Mouse (Mus musculus) hindbrain, postnatal 0 days (tissue): ENCODE measurements around the gene Csad. TPM values are rescaled to one million over a fixed set of nuclear protein-coding genes. Genes with fewer than 3 reads are reported as not detected.

Experiments used
- ATAC-seq: fragments of 200-750 bp; cut with Nextera tagmentation; 2 replicates; pipeline ENCODE4 v1.8.0; 2017; ENCODE audit warnings: mild to moderate bottlenecking, moderate TSS enrichment, moderate library complexity
- DNase-seq: peaks from one replicate; pipeline ENCODE4 v3.0.0-alpha.2; 2015; ENCODE audit warnings: low spot score
- H3K27ac ChIP-seq: fragments of 300-500 bp; sonication (generic); 2 replicates; pipeline ENCODE4 v1.5.1; 2014; ENCODE audit warnings: mild to moderate bottlenecking
- H3K27me3 ChIP-seq: fragments of 300-500 bp; sonication (generic); 2 replicates; pipeline ENCODE4 v1.6.1; 2014; ENCODE audit warnings: low read length, mixed read lengths; ENCODE audit not compliant: insufficient read depth
- H3K36me3 ChIP-seq: fragments of 300-500 bp; sonication (generic); 2 replicates; pipeline ENCODE4 v1.6.1; 2014; ENCODE audit warnings: low read length, mixed read lengths; ENCODE audit not compliant: insufficient read depth
- H3K4me1 ChIP-seq: fragments of 300-500 bp; sonication (generic); 2 replicates; pipeline ENCODE4 v1.6.1; 2014; ENCODE audit warnings: antibody characterized with exemption, low read length, mixed read lengths; ENCODE audit not compliant: insufficient read depth
- H3K4me2 ChIP-seq: fragments of 300-500 bp; sonication (generic); 2 replicates; pipeline ENCODE4 v1.6.1; 2014; ENCODE audit warnings: low read depth, mild to moderate bottlenecking, low read length, moderate library complexity, mixed read lengths
- H3K4me3 ChIP-seq: fragments of 300-500 bp; sonication (generic); 2 replicates; pipeline ENCODE4 v1.5.1; 2014; ENCODE audit warnings: low read length
- H3K9ac ChIP-seq: fragments of 300-500 bp; sonication (generic); replicated peaks from 2 replicates; pipeline ENCODE4 v1.6.1; 2014; ENCODE audit warnings: mild to moderate bottlenecking, low read length, moderate library complexity, mixed read lengths
- H3K9me3 ChIP-seq: fragments of 300-500 bp; sonication (generic); 2 replicates; pipeline ENCODE4 v1.6.1; 2016; ENCODE audit warnings: low read length, mixed read lengths
- CTCF ChIP-seq: IDR thresholded peaks from 2 replicates; pipeline ENCODE4 v1.5.1; 2016; ENCODE audit warnings: antibody characterized with exemption, control low read depth, low read depth
- WGBS: fragments of 180-500 bp; shearing (Covaris S2); extraction: QIAGEN DNeasy Blood & Tissue Kit; methylation state at CpG from one replicate; pipeline ENCODE4 v1.1.7; 2014; 5-methylcytosine and 5-hydroxymethylcytosine counted together
- polyA plus RNA-seq: library from polyadenylated mRNA; unstranded; fragments of >200 nt; fragmentation: Nextera tagmentation; extraction: Ambion mirVana; gene quantifications from 2 replicates; pipeline ENCODE4 v1.2.1, GENCODE M21; 2015
- total RNA-seq: library from RNA; depleted of rRNA; stranded (reverse); fragments of >200 nt; gene quantifications from 2 replicates; pipeline ENCODE4 v1.2.3, GENCODE M21; 2014

The Csad gene
- total and polyA plus RNA-seq, 2 experiments from 2014 or later: 41.8 to 67.2 TPM

DNA sequence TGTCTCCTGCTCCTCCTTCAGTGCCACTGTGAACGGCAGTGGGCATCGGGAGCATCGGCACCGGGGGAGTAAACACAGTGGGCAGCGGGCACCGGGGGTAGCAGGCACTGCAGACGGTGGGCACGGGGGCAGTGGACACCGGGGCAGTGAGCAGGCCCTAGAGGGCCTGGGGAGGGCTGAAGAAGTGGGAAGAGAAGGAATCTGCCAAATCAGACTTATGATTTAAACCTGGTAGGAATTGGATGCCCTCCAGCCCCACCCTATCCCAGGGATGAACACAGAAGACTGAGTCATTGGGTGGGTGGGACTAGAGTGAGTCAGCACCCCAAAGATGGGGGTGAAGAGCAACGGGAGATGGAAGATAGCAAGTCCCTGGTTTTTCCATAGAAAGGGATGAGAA, 59.2 kb downstream of the Csad start:
- 81% methylated on average over 10 of the region's 10 CpGs for WGBS
- ATAC-seq (no peak), DNase-seq (no peak)
- no peaks in the 10 kb centered on the region for H3K9me3 ChIP-seq
- H3K27me3 ChIP-seq: peaks cover 4% of the 10 kb centered on the region; the same call in 1 of the 2 replicates
- no peak overlapping the region for H3K27ac ChIP-seq
- no peaks in the 10 kb centered on the region for H3K4me1 ChIP-seq
- H3K9ac ChIP-seq: no peak overlapping the region
- TF ChIP-seq CTCF: no peak
- no peaks in the 10 kb centered on the region for H3K36me3 ChIP-seq
- no peak overlapping the region for H3K4me2 ChIP-seq
- no peak overlapping the region for H3K4me3 ChIP-seq

DNA sequence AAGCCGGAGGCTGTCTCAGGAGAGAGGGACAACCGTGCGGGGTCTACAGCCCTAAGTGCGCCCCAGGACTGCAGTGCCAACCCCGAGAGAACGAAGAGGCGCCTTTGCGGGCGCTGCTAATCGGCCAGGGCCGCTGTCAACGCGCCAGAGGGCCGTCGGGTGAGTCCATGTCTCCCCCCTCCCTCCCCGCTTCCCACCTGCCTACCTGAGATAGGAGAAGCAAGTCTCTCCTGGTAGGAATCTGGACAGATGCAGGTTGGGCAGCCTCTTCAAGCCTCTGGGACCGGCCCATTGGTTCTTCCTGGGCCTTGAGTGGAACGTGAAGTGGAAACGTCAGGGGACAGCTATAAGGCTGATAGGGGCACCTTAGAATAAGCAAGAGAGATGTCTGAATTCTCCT, 59.8 kb downstream of the Csad start:
- Histone ChIP-seq H3K4me2 (peak overlapping the region; percentile 19; the same call in 1 of the 2 replicates), H3K4me1 (no peaks in the 10 kb centered on the region), H3K9me3 (no peaks in the 10 kb centered on the region), H3K4me3 (peak overlapping the region; percentile 10; the same call in 1 of the 2 replicates), H3K9ac (no peak overlapping the region), H3K36me3 (no peaks in the 10 kb centered on the region), H3K27ac (no peak overlapping the region), H3K27me3 (peaks cover 4% of the 10 kb centered on the region; the same call in 1 of the 2 replicates)
- DNase-seq: no peak
- no peak for TF ChIP-seq CTCF
- ATAC-seq: no peak
- WGBS: 16% methylated on average over 18 of the region's 19 CpGs

DNA sequence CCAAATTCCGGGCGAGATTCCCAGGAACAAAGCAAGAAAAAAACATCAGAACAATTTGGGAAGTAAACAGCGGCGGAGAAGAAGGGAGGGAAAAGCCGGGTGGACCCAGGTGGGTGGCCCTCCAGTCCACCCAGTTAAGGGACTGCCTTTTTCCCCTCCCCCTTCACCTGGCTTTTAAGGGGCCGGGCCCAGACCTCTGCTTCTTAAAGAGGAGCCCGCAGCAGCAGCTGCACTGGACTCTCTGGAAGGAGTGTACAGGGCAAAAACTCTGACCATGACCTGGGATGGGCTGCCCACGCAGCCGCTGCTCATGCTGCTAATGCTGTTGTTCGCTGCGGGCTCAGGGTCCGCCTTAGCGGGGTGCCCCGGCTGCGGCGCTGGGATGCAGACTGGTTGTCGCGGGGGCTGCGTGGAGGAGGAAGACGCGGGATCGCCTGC, 60.2 kb downstream of the Csad start, which contains the start of gene Igfbp6:
Gene Igfbp6, plus strand, starts transcription at position 89 of the 438 bp plus-strand sequence.
- peak within 1 kb of the TSS; percentile 10; the same call in 1 of the 2 replicates for H3K4me3 ChIP-seq
- H3K9me3 ChIP-seq: no peaks in the 10 kb centered on the region
- 9% methylated on average over 22 of the region's 22 CpGs for WGBS
- H3K4me1 ChIP-seq: no peaks in the 10 kb centered on the region
- ATAC-seq (no peak), DNase-seq (no peak)
- H3K9ac ChIP-seq: no peak within 1 kb of the TSS
- no peak for TF ChIP-seq CTCF
- H3K4me2 ChIP-seq: peak within 1 kb of the TSS; percentile 19; the same call in 1 of the 2 replicates
- H3K36me3 ChIP-seq: no peaks in the 10 kb centered on the region
- peaks cover 4% of the 10 kb centered on the region; the same call in 1 of the 2 replicates for H3K27me3 ChIP-seq
- H3K27ac ChIP-seq: no peak within 1 kb of the TSS

DNA sequence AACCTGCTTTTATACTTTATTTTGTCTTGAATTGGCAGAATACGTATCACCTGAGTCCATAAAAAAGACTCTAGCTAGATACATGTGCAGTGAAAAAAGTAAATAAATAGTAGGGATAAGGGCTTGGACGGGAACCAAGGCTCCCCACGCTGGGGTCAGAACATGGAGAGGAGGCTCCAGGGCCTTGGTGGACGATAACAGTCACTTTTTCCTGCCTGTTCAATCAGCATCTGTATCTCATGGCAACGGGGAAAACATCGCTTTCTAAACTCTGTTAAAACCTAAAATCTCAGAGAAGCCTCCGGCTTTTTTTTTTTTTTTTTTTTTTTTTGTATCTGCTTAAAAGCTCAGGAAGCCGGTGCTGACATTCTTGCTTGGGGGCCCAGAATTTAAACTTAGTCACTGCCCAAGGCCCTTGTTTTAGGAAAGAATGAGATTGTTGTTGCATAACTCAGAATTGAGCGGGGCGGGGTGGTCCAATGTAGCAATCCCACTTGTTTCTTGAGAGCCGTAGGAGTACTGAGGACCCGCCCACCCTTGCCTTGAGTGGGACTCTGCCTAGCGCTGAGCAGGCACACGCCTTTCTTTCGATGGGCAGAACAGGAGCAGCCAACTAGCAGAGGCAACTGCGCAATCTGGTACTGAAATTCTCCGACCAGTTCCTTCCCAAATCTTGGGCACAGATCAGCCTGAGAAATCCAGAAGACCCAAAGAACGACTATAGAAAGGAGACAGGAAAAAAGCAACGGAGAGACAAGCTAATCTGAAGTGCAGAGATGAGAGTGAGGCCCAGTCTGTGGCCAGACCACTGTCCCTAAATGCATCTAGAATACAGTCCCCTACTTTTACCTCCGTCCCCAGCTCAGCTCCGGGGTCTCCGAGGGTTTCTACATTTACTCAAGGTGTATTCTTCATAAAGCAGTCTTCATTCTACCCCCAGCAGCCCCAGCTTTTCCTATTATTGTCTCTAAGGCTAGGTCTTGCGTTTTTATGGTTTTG, 61.3 kb downstream of the Csad start:
- H3K9me3 ChIP-seq: no peaks in the 10 kb centered on the region
- H3K9ac ChIP-seq: no peak overlapping the region
- no peaks in the 10 kb centered on the region for H3K36me3 ChIP-seq
- H3K4me3 ChIP-seq: no peak overlapping the region
- no peak for TF ChIP-seq CTCF
- no peaks in the 10 kb centered on the region for H3K4me1 ChIP-seq
- 57% methylated on average over 23 of the region's 23 CpGs for WGBS
- DNase-seq (no peak), ATAC-seq (no peak)
- peaks cover 4% of the 10 kb centered on the region; the same call in 1 of the 2 replicates for H3K27me3 ChIP-seq
- H3K27ac ChIP-seq: no peak overlapping the region
- no peak overlapping the region for H3K4me2 ChIP-seq

DNA sequence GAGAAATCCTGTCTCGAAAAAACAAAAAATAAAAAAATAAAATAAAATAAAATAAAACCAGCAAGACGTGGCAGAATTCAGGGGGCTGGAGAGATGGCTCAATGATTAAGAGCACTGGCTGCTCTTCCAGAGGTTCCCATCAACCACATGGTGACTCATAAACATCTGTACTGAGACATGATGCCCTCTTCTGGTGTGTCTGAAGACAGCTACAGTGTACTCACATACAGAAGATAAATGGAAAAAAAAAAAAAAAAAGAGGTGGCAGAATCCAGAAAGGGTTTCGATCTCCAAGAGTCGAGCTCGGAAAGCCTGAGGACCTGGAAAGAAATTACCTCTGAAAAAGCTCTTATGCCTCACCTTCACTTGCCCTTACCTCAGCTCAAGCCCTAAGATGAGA, 63.4 kb downstream of the Csad start:
- DNase-seq (no peak), ATAC-seq (no peak)
- H3K27ac ChIP-seq: no peak overlapping the region
- H3K4me2 ChIP-seq: no peak overlapping the region
- H3K9me3 ChIP-seq: no peaks in the 10 kb centered on the region
- no peak overlapping the region for H3K4me3 ChIP-seq
- no peak overlapping the region for H3K9ac ChIP-seq
- no peaks in the 10 kb centered on the region for H3K36me3 ChIP-seq
- 88% methylated on average over 5 of the region's 5 CpGs for WGBS
- H3K27me3 ChIP-seq: peaks cover 3% of the 10 kb centered on the region; the same call in 1 of the 2 replicates
- no peak for TF ChIP-seq CTCF
- peaks cover 6% of the 10 kb centered on the region; the same call in 1 of the 2 replicates for H3K4me1 ChIP-seq

DNA sequence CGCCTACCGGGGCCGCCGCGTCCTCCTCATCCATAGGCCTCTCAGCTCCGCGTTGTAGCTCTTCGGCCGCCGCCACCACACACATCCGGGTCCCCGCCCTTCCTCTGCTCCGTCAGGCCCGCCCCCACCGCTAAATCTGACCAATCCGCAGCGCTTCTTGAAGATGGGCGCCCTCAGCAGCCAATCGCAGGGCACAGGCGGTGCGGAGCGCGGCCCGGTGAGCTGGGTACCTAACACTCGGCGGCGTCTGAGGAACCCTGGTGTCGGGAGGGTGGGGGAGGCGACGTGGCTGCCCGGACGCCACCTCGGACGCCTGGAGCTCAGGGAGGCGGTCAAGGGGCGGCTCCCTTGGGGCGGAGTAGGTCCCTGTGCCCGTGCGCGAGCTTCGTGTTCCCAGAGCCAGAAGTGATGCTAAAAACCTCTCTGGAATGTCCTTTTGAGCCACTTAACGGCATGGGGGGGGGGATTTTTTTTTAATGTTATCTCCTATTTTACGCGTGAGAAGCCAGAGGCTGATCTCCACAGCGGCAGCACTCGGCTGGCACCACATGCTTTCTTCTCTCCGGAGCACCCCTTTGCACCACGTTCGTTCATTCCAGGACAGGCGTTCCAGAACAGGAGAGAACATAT, 68.3 kb downstream of the Csad start, which contains the start of gene Spryd3:
Gene Spryd3, minus strand, starts transcription at position 106 of the 630 bp plus-strand sequence.
- under 1% methylated on average over 50 of the region's 50 CpGs for WGBS
- DNase-seq: peak; percentile 97
- TF ChIP-seq CTCF: no peak
- Histone ChIP-seq H3K36me3 (peaks cover 10% of the 10 kb centered on the region), H3K9me3 (no peaks in the 10 kb centered on the region), H3K4me2 (peak within 1 kb of the TSS; percentile 79), H3K27me3 (no peaks in the 10 kb centered on the region), H3K9ac (peak within 1 kb of the TSS; percentile 94), H3K4me1 (peaks cover 6% of the 10 kb centered on the region; the same call in 1 of the 2 replicates), H3K27ac (peak within 1 kb of the TSS; percentile 87), H3K4me3 (peak within 1 kb of the TSS; percentile 84)
- ATAC-seq: peak; percentile 100
